Mouse (Mus musculus): ENCODE measurements around the gene Mcm2. TPM values are rescaled to one million over a fixed set of nuclear protein-coding genes. Genes with fewer than 3 reads are reported as not detected.
A peak's percentile ranks its signal among the peaks of the same experiment; 100 is the strongest.

The Mcm2 gene
- polyA plus RNA-seq, 1 experiment from 2014 or later = 200 TPM

- H3K27ac ChIP-seq = peak overlapping the region; percentile 91
- H3K4me3 ChIP-seq (replicated peaks) = no peak overlapping the region
- WGBS = 59% methylated on average over 13 of the region's 13 CpGs
- H3K9me3 ChIP-seq = no peaks in the 10 kb centered on the region
- peaks cover 86% of the 10 kb centered on the region for H3K4me1 ChIP-seq
- H3K4me2 ChIP-seq = no peak overlapping the region
- H3K36me3 ChIP-seq (replicated peaks) = no peaks in the 10 kb centered on the region
- no peak overlapping the region for H3K9ac ChIP-seq
- H3K27me3 ChIP-seq = peaks cover 22% of the 10 kb centered on the region
- ATAC-seq (ENCODE audit: low FRiP score) = no peak
Measured at GRCm38 (mm10) chr6:88936342-88937213, 38.0 kb upstream of the Mcm2 start.

- Histone ChIP-seq H3K4me1 (peaks cover 81% of the 10 kb centered on the region), H3K9me3 (no peaks in the 10 kb centered on the region), H3K4me3 (replicated peaks) (no peak overlapping the region), H3K36me3 (replicated peaks) (no peaks in the 10 kb centered on the region), H3K27me3 (peaks cover 22% of the 10 kb centered on the region), H3K27ac (no peak overlapping the region), H3K9ac (no peak overlapping the region), H3K4me2 (no peak overlapping the region)
- no peak for ATAC-seq (ENCODE audit: low FRiP score)
- 7% methylated on average over 4 of the region's 4 CpGs for WGBS
Measured at GRCm38 (mm10) chr6:88935735-88936276, 37.2 kb upstream of the Mcm2 start.

GRCm38 (mm10) chr6:88934816-88935215, 36.2 kb upstream of the Mcm2 start:
- Histone ChIP-seq H3K4me3 (replicated peaks) (no peak overlapping the region), H3K9ac (no peak overlapping the region), H3K36me3 (replicated peaks) (no peaks in the 10 kb centered on the region), H3K27me3 (peaks cover 30% of the 10 kb centered on the region), H3K4me2 (no peak overlapping the region), H3K4me1 (peaks cover 81% of the 10 kb centered on the region), H3K27ac (no peak overlapping the region), H3K9me3 (no peaks in the 10 kb centered on the region)
- ATAC-seq (ENCODE audit: low FRiP score) = no peak
- 23% methylated on average over 4 of the region's 4 CpGs for WGBS

DNA sequence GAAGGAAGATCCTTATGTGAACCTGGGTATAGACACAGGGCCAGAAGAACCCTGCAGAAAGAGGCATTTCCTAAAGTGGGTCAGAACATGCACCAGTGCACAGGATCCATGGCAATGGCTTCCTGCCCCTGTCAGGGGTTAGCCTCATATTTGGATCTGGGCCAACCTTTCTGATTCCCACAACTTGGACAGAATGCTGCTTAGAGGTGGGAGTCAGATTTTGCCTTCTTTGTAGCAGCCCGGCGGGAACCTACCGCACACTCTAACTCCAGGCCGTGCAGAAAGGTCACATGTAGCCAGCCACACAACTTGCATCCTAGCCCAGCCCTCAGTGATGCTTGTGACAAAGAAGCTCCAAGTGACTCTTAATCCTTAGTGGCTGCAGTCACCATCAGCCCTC, 35.6 kb upstream of the Mcm2 start:
- no peaks in the 10 kb centered on the region for H3K36me3 ChIP-seq (replicated peaks)
- peaks cover 31% of the 10 kb centered on the region for H3K27me3 ChIP-seq
- no peak overlapping the region for H3K4me3 ChIP-seq (replicated peaks)
- peaks cover 81% of the 10 kb centered on the region for H3K4me1 ChIP-seq
- WGBS = 28% methylated on average over 4 of the region's 4 CpGs
- no peak for ATAC-seq (ENCODE audit: low FRiP score)
- no peak overlapping the region for H3K4me2 ChIP-seq
- no peaks in the 10 kb centered on the region for H3K9me3 ChIP-seq
- no peak overlapping the region for H3K9ac ChIP-seq
- H3K27ac ChIP-seq = no peak overlapping the region

GRCm38 (mm10) chr6:88931449-88931848, 32.9 kb upstream of the Mcm2 start:
- H3K27ac ChIP-seq = 0 out of 2 replicates have a peak overlapping the region, but pooled peaks have one; percentile 1

DNA sequence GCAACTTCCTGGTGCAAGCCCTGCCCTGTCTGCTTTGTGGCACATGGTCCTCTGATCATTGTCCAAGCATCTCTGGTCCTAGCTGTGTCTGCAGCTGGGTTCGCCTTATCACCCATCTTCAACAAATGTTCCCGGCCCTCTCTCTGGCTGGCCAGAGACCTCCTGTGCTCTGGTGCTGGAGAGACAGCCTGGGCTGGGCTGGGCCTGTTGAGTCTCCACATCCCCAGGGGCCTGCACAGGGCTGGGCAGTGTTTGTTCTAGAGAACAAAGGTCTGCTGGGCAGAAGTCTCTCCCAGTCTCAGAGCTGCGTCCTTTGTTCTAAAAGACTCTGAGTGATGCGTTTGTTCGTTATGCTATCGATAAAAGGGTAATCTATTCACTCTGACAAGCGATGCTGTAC, 31.5 kb upstream of the Mcm2 start:
- Histone ChIP-seq H3K27me3 (peaks cover 28% of the 10 kb centered on the region), H3K4me1 (peaks cover 78% of the 10 kb centered on the region), H3K4me2 (no peak overlapping the region), H3K9me3 (no peaks in the 10 kb centered on the region), H3K4me3 (replicated peaks) (no peak overlapping the region), H3K36me3 (replicated peaks) (no peaks in the 10 kb centered on the region), H3K9ac (no peak overlapping the region), H3K27ac (peak overlapping the region; percentile 83)
- 40% methylated on average over 7 of the region's 7 CpGs for WGBS
- no peak for ATAC-seq (ENCODE audit: low FRiP score)

More at GRCm38 (mm10) chr6:88931449-88931848, 32.9 kb upstream of the Mcm2 start:
- H3K4me1 ChIP-seq = peaks cover 76% of the 10 kb centered on the region
- no peak for ATAC-seq (ENCODE audit: low FRiP score)
- H3K36me3 ChIP-seq (replicated peaks) = no peaks in the 10 kb centered on the region
- 89% methylated on average over 2 of the region's 2 CpGs for WGBS
- no peaks in the 10 kb centered on the region for H3K9me3 ChIP-seq
- no peak overlapping the region for H3K4me3 ChIP-seq (replicated peaks)
- H3K9ac ChIP-seq = no peak overlapping the region
- no peak overlapping the region for H3K4me2 ChIP-seq
- peaks cover 34% of the 10 kb centered on the region for H3K27me3 ChIP-seq

GRCm38 (mm10) chr6:88929451-88929850, 30.9 kb upstream of the Mcm2 start:
- 0 out of 2 replicates have a peak overlapping the region, but pooled peaks have one; percentile 3 for H3K9ac ChIP-seq
- no peak overlapping the region for H3K4me2 ChIP-seq
- peaks cover 78% of the 10 kb centered on the region for H3K4me1 ChIP-seq
- peak overlapping the region; percentile 83 for H3K27ac ChIP-seq
- 31% methylated on average over 6 of the region's 6 CpGs for WGBS
- H3K36me3 ChIP-seq (replicated peaks) = no peaks in the 10 kb centered on the region
- peak; percentile 13; the same call in 1 of the 2 replicates for ATAC-seq (ENCODE audit: low FRiP score)
- no peaks in the 10 kb centered on the region for H3K9me3 ChIP-seq
- H3K4me3 ChIP-seq (replicated peaks) = no peak overlapping the region
- peaks cover 25% of the 10 kb centered on the region for H3K27me3 ChIP-seq

- Histone ChIP-seq H3K27ac (peak overlapping the region; percentile 83), H3K27me3 (peaks cover 16% of the 10 kb centered on the region), H3K4me1 (peaks cover 79% of the 10 kb centered on the region), H3K9me3 (no peaks in the 10 kb centered on the region), H3K4me2 (no peak overlapping the region), H3K4me3 (replicated peaks) (no peak overlapping the region), H3K9ac (no peak overlapping the region), H3K36me3 (replicated peaks) (no peaks in the 10 kb centered on the region)
- no peak for ATAC-seq (ENCODE audit: low FRiP score)
- WGBS = 82% methylated on average over 5 of the region's 5 CpGs
Measured at GRCm38 (mm10) chr6:88928576-88928975, 30.0 kb upstream of the Mcm2 start.

- Histone ChIP-seq H3K4me2 (no peak overlapping the region), H3K4me1 (peaks cover 79% of the 10 kb centered on the region), H3K9ac (no peak overlapping the region), H3K36me3 (replicated peaks) (no peaks in the 10 kb centered on the region), H3K9me3 (no peaks in the 10 kb centered on the region), H3K4me3 (replicated peaks) (no peak overlapping the region), H3K27ac (no peak overlapping the region), H3K27me3 (peaks cover 16% of the 10 kb centered on the region)
- 80% methylated on average over 1 of the region's 1 CpGs for WGBS
- ATAC-seq (ENCODE audit: low FRiP score) = no peak
Measured at GRCm38 (mm10) chr6:88928026-88928425, 29.4 kb upstream of the Mcm2 start.

DNA sequence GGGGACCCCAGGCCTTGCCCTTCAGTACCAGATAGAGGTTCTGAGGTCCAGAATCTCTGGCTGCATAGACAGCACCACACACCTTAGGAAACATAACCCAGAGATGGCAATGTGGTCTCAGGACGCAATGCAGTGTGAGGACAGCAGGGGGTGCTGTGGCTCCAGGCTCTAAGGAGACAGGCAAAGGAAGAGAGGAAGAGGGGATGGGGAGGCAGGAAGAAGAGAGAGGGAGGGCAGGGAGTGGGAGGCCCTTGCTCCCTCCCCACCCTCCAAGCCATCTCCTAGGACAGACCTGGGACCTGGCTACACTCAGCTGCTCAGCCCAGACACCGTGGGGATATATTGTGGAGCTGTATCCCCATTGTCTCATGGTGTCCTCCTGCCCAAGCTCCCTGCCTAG, 29.0 kb upstream of the Mcm2 start:
- peak; percentile 27; the same call in 1 of the 2 replicates for ATAC-seq (ENCODE audit: low FRiP score)
- no peak overlapping the region for H3K4me3 ChIP-seq (replicated peaks)
- no peak overlapping the region for H3K9ac ChIP-seq
- H3K4me1 ChIP-seq = peaks cover 75% of the 10 kb centered on the region
- H3K4me2 ChIP-seq = no peak overlapping the region
- H3K27ac ChIP-seq = no peak overlapping the region
- no peaks in the 10 kb centered on the region for H3K36me3 ChIP-seq (replicated peaks)
- WGBS = 2% methylated on average over 2 of the region's 2 CpGs
- H3K27me3 ChIP-seq = peaks cover 16% of the 10 kb centered on the region
- H3K9me3 ChIP-seq = no peaks in the 10 kb centered on the region

DNA sequence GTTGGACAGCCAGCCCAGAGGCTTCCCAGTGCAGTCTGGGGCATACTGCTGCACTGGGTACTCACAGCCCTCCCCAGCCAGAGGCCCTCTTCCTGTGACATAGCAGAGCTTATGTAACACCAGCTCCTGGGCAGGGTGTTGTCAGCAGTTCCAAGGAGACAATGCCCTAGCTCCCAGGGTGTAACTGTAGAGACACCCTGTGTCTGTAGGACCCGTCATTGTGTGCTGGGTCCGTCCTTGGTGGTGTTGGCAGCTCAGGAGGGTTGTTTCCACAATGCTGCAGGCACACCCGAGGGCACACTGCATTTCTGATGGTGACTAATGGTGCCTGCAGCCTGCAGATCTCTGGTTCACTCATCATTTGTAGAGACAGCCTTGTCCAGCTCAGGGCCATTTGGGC, 28.3 kb upstream of the Mcm2 start:
- Histone ChIP-seq H3K36me3 (replicated peaks) (no peaks in the 10 kb centered on the region), H3K4me2 (no peak overlapping the region), H3K9me3 (no peaks in the 10 kb centered on the region), H3K27ac (0 out of 2 replicates have a peak overlapping the region, but pooled peaks have one; percentile 89), H3K4me1 (peaks cover 69% of the 10 kb centered on the region), H3K4me3 (replicated peaks) (no peak overlapping the region), H3K9ac (no peak overlapping the region), H3K27me3 (peaks cover 16% of the 10 kb centered on the region)
- 51% methylated on average over 3 of the region's 3 CpGs for WGBS
- ATAC-seq (ENCODE audit: low FRiP score) = no peak

DNA sequence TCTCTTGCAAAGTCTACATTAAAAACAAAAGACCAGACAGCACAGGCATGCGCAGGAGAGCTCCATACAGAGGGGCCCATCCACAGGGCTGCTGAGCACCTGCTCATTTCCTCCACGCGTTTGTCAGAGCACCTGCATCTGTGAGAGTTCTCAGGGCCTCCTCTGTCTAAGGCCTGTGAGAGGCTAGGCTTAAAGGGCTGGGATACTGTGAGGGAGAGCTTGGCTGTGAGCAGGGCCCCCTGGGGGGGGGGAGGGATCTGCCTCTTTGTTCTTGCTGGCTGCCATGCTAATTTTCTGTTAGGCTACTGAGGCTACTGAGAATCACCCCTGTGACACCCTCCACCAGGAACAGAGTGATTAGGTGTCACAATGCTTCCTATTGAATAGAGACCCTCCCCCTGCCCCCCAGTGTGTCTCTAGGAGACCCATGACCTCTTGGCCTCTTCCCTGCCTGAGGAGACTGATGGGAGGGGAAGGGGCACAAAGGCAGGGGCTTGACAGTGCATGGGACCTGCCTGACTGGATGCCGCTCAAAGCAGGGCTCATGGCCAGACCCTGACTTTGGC, 27.1 kb upstream of the Mcm2 start:
- ATAC-seq (ENCODE audit: low FRiP score) = peak; percentile 69
- 0% methylated on average over 4 of the region's 4 CpGs for WGBS
- Histone ChIP-seq H3K4me3 (replicated peaks) (no peak overlapping the region), H3K9me3 (no peaks in the 10 kb centered on the region), H3K27ac (peak overlapping the region; percentile 89), H3K4me2 (no peak overlapping the region; the same call in 1 of the 2 replicates), H3K9ac (0 out of 2 replicates have a peak overlapping the region, but pooled peaks have one; percentile 25), H3K27me3 (peaks cover 16% of the 10 kb centered on the region), H3K36me3 (replicated peaks) (no peaks in the 10 kb centered on the region), H3K4me1 (peaks cover 66% of the 10 kb centered on the region)

All from forebrain, embryonic 12.5 days (tissue).